In genomic region chr16:85819808-85820458, GRCm38 (mm10) we compare ENCODE assay signal across 11 mouse cellular contexts. TPM values are rescaled to one million over a fixed set of nuclear protein-coding genes. Genes with fewer than 3 reads are reported as not detected.
A peak's percentile ranks its signal among the peaks of the same experiment; 100 is the strongest.
DNase-seq lines count a peak whose midpoint lies in the region; ATAC-seq and TF ChIP-seq lines count a peak whose summit lies in the region.
"Had no signal": no experiment of that assay in that cellular context is flagged by ENCODE, and none has a peak within 500 bp of the region (broad histone marks: within the 10 kb centered on the region; RNA-seq: fewer than 3 reads in every experiment).

No protein-coding gene starts in this region.

- no peak for DNase-seq in kidney, adult 9 months
- peak; percentile 69 for DNase-seq in CH12.LX (ENCODE audit: extremely low read depth)
- peak; percentile 66 for DNase-seq in embryo, embryonic 11 days
- no peak for DNase-seq in urinary bladder, postnatal 10 days (ENCODE audit: low spot score)
- no peak for DNase-seq in testis, postnatal 14 days (ENCODE audit: low spot score)
- no peak for DNase-seq in adrenal gland, postnatal 36 days
- DNase-seq: lung, adult 2 months had no signal

- 51% methylated on average over 5 of the region's 5 CpGs for WGBS in kidney, embryonic 14.5 days

- no peak overlapping the region for H3K27ac ChIP-seq in kidney, embryonic 14.5 days (ENCODE audit: low read depth, low read length)
- H3K27ac ChIP-seq in CH12.LX (ENCODE audit: insufficient read depth, low read depth): no peak overlapping the region
- H3K27ac ChIP-seq: embryonic facial prominence, embryonic 13.5 days had no signal

- in situ Hi-C loops in CH12.LX (cut with MboI; ENCODE audit: low pct_ligation_motif_present, low pct_unique_long_range_greater_than_20kb, low sequenced_read_pairs): loop anchor here (25.0 kb wide), 2 partner anchors 492 to 1567 kb away; no protein-coding TSS in a partner anchor

- H3K36me3 ChIP-seq in kidney, embryonic 14.5 days (ENCODE audit: control insufficient read depth, insufficient read depth, low read length): no peaks in the 10 kb centered on the region
- no peaks in the 10 kb centered on the region for H3K36me3 ChIP-seq in CH12.LX (replicated peaks in 1 of 2; ENCODE audit: control insufficient read depth in 1 of 2, insufficient read depth in 1 of 2, low read length in 1 of 2)
- H3K36me3 ChIP-seq: embryonic facial prominence, embryonic 13.5 days; G1E had no signal

- peak; percentile 76 for TF ChIP-seq RAD21 in CH12.LX (IDR thresholded peaks at IDR 0.05; ENCODE audit: low read depth, low read length)

- no peaks in the 10 kb centered on the region for H3K9me3 ChIP-seq in kidney, embryonic 14.5 days (ENCODE audit: control insufficient read depth, low read length)
- H3K9me3 ChIP-seq in CH12.LX (replicated peaks; ENCODE audit: low read length): no peaks in the 10 kb centered on the region
- H3K9me3 ChIP-seq: embryonic facial prominence, embryonic 13.5 days; G1E had no signal

- no peak for TF ChIP-seq EP300 in CH12.LX (IDR thresholded peaks at IDR 0.05; ENCODE audit: low read length)

- H3K27me3 ChIP-seq in kidney, embryonic 14.5 days (ENCODE audit: control insufficient read depth, insufficient read depth, low read length): no peaks in the 10 kb centered on the region
- H3K27me3 ChIP-seq in CH12.LX (replicated peaks): no peaks in the 10 kb centered on the region

- no peak overlapping the region for H3K4me2 ChIP-seq in kidney, embryonic 14.5 days (replicated peaks; ENCODE audit: low read depth, low read length)
- no peak overlapping the region for H3K4me2 ChIP-seq in CH12.LX (ENCODE audit: insufficient read depth, low read depth, poor library complexity, severe bottlenecking)
- H3K4me2 ChIP-seq: embryonic facial prominence, embryonic 13.5 days had no signal

- peak; percentile 52; the same call in 1 of the 2 replicates for ATAC-seq in kidney, embryonic 14.5 days (ENCODE audit: low FRiP score, low TSS enrichment)
- peak; percentile 61 for ATAC-seq in megakaryocyte progenitor cell, adult 5-6 weeks (replicated peaks; ENCODE audit: poor library complexity)

- TF ChIP-seq POLR2A in CH12.LX (IDR thresholded peaks at IDR 0.05; ENCODE audit: low read depth, low read length): no peak

- H3K4me1 ChIP-seq in kidney, embryonic 14.5 days (ENCODE audit: control insufficient read depth, insufficient read depth, low read length): no peaks in the 10 kb centered on the region
- peaks cover 0 to 9% of the 10 kb centered on the region in 2 experiments; a peak in 2 of 4 replicates for H3K4me1 ChIP-seq in CH12.LX (ENCODE audit: control insufficient read depth in 1 of 2, insufficient read depth in 2 of 2)
- H3K4me1 ChIP-seq: embryonic facial prominence, embryonic 13.5 days had no signal

- peak; percentile 30 to 57; a peak in 3 of 4 replicates for TF ChIP-seq CTCF in CH12.LX (conservative IDR thresholded peaks at IDR 0.05 in 1 of 2, IDR thresholded peaks at IDR 0.05 in 1 of 2; ENCODE audit: low read depth in 2 of 2, low read length in 2 of 2)

- no peak overlapping the region for H3K9ac ChIP-seq in kidney, embryonic 14.5 days (ENCODE audit: low read depth, low read length)
- no peak overlapping the region for H3K9ac ChIP-seq in CH12.LX (ENCODE audit: insufficient read depth, low read depth)
- H3K9ac ChIP-seq: embryonic facial prominence, embryonic 13.5 days had no signal

- H3K79me2 ChIP-seq in CH12.LX (replicated peaks; ENCODE audit: control insufficient read depth, extremely low read depth, insufficient read depth, poor library complexity, severe bottlenecking): no peaks in the 10 kb centered on the region

- dilution Hi-C loops in CH12.LX (cut with MboI; ENCODE audit: extremely low pct_ligation_motif_present, extremely low pct_unique_long_range_greater_than_20kb, low sequenced_read_pairs): no loop called here

- no peak overlapping the region for H3K4me3 ChIP-seq in kidney, embryonic 14.5 days (ENCODE audit: low read length)
- no peak overlapping the region for H3K4me3 ChIP-seq in CH12.LX (replicated peaks in 1 of 3; ENCODE audit: low read depth in 2 of 3, low read length in 2 of 3, poor library complexity in 1 of 3)
- H3K4me3 ChIP-seq: embryonic facial prominence, embryonic 13.5 days had no signal

TF ChIP-seq in CH12.LX, 34 proteins besides CTCF, POLR2A, EP300 and RAD21:
- TF ChIP-seq MAFK (IDR thresholded peaks at IDR 0.05; ENCODE audit: insufficient replicate concordance, low read length): no peak
- TF ChIP-seq ZMIZ1 (IDR thresholded peaks at IDR 0.05; ENCODE audit: low read depth, low read length): no peak
- no peak for TF ChIP-seq IRF4 (IDR thresholded peaks at IDR 0.05; ENCODE audit: low read depth, low read length)
- TF ChIP-seq SMC3 (IDR thresholded peaks at IDR 0.05; ENCODE audit: low read depth, low read length): peak; percentile 54

RNA-seq across cellular contexts. Expression of gene Adamts1, which starts 17.0 kb away (rescaled TPM):
- 36.8 and 70.7 TPM in 2 replicates for polyA plus RNA-seq in kidney, embryonic 14.5 days (2014; fragmentation: Nextera tagmentation; extraction: Ambion mirVana)
- total RNA-seq in CH12.LX (2012; rRNA removed) (not detected in 2 replicates), CH12.LX (2014; rRNA removed) (not detected in 2 replicates)
- not detected in 2 replicates for polyA plus RNA-seq in CH12.LX (2012; ENCODE audit: insufficient read length, low read depth)
- 0.10 TPM in 1 of 2 replicates, not detected in the other for total RNA-seq in megakaryocyte progenitor cell, adult 5-6 weeks (2015)
- total RNA-seq in megakaryocyte progenitor cell, adult 5-6 weeks (2017): 0.07 TPM in 1 of 2 replicates, not detected in the other
- total RNA-seq in adrenal gland, postnatal 36 days (2021): 10 to 100 TPM; 23.8 to 48.1 TPM
- polyA plus RNA-seq: G1E had no signal

Comparison
In these comparisons a context has a peak if more than half of its experiments do, and no peak if none do; other contexts are left out.
1. DNase-seq: peak in CH12.LX (single experiment) and embryo, embryonic 11 days (single experiment); none in kidney, adult 9 months (single experiment), urinary bladder, postnatal 10 days (single experiment), testis, postnatal 14 days (single experiment) and adrenal gland, postnatal 36 days (0 of 2).
2. RNA of gene Adamts1, which starts 17.0 kb away (total RNA-seq): 23.8 to 48.1 TPM in adrenal gland, postnatal 36 days; not detected in CH12.LX and 0.07 to 0.10 TPM in megakaryocyte progenitor cell, adult 5-6 weeks; every median in the first group is over 10 times any median in the second.